Mouse (Mus musculus): Measurements from ENCODE around the gene Podnl1.

- TF ChIP-seq CTCF (IDR thresholded peaks at IDR 0.05; ENCODE audit: low read depth, low read length), result no peak
- TF ChIP-seq GATA1 (IDR thresholded peaks at IDR 0.05; ENCODE audit: borderline replicate concordance, low read length), result no peak
- no peak for TF ChIP-seq TAL1 (conservative IDR thresholded peaks at IDR 0.05; ENCODE audit: low read depth, low read length)
- no peak for TF ChIP-seq GATA2 (IDR thresholded peaks at IDR 0.05; ENCODE audit: borderline replicate concordance, low read depth, low read length)
Observed at GRCm38 (mm10) chr8:84098376-84098775, 27.4 kb upstream of the Podnl1 start.

Measured in G1E (cell line).